Mouse (Mus musculus): ENCODE results near the gene Slc25a1. TPM values are rescaled to one million over a fixed set of nuclear protein-coding genes. Genes with fewer than 3 reads are reported as not detected.

The Slc25a1 gene
- polyA plus RNA-seq (2014; fragmentation: Illumina TruSeq; extraction: RNeasy Lipid Tissue Mini Kit (QIAGEN cat#74804); ENCODE audit: insufficient read depth, low read depth, low replicate concordance), result 56.6 TPM

DNA sequence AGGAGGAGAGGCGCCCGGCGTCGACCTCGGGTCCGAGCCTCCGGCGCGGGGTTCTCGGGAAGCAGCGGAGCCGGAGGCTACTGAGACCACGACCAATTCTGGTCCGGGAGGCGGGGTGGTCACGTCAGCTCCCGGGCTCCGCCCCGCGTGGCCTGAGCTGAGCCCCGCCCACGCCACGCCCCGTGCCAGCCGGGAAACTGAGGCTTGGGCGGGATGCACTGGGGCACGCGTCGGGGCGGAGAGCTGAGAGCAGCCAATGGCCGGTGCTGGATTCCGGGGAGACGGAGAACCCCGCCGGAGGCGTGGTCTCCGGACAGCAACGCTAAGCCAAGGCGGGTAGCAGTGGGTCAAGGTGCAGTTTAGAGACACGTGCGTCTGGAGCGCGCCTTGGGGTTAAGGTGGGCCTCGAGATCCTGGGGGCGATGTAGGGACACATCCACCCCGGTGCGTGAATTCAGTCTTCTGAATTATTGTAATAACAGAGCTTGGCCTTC, at the start of gene Slc25a1:
Gene Slc25a1, minus strand, starts transcription at position 133 of the 494 bp plus-strand sequence.

DNA sequence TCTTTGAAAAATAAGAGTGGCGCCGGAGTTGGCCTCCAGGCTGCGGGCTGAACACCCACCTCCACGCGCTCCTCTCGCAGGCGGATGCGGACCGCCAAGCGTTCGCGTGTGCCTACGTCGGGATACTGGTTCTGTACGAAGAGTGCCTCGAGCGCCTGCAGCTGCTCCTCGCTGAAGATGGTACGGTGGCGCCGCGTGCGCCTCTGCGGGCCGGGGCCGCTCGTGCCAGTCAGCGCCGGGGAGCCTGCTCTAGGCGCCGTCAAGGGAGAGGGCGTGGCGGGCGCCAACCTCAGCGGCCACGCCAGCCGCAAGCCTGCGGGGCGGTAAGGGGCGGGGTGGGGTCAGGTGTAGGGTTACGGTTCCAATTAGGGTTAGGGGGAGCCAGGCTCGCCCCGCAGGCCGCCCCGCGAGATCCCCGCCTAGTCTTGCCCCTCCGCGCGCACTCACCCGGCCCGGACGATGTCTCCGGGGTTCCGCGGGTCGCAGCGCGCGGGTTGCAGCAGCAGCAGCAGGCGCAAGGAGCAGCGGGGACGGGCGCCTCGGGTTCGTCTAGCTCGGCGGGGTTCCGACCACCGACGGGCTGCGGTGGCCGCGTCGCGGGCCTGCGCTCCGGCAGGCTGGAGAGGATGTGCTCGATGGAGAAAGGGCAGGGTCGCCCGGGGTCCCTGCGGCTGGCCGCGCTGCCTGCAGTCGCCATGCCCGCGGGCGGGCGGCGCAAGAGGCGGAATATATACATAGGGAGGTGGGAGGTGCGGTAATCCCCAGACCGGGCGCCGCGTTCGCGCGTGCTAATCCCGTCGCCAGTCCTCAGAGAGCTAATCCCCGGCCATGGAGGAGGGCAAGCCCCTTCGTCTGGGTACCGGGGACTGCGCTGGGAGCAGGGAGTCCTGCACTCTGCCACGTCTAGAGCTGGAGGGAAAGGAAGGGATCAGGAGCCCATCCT, 13.4 kb downstream of the Slc25a1 start, which contains the start of gene Gsc2:
Gene Gsc2, minus strand, starts transcription at position 753 of the 943 bp plus-strand sequence.

DNA sequence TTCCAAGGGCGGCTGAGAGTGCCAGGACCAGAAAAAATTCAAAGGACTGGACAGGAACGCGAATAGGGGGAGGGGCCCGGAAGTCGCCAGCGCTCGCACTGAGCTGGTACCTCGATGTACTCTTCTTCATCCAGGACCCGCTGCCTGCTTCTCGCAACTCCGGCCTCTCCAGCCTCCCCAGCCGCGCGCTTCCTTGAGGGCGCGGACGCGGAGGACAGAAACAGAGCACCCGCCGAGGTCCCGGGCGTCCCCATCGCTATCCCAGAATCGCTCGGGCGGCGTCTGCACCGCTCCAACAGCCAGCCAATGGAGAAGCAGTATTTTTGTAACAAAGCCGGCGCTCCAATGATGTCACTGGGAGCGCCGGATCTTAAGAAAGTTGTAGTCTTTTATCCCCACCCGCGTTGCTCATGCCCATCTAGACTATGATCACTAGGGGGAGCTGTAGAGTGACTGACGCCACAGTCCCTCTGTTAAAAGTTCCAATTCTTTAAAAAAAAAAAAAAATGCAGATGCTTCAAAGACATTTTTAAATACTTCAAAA, 16.9 kb downstream of the Slc25a1 start, which contains the start of gene Ess2:
Gene Ess2, minus strand, starts transcription at position 297 of the 544 bp plus-strand sequence.

DNA sequence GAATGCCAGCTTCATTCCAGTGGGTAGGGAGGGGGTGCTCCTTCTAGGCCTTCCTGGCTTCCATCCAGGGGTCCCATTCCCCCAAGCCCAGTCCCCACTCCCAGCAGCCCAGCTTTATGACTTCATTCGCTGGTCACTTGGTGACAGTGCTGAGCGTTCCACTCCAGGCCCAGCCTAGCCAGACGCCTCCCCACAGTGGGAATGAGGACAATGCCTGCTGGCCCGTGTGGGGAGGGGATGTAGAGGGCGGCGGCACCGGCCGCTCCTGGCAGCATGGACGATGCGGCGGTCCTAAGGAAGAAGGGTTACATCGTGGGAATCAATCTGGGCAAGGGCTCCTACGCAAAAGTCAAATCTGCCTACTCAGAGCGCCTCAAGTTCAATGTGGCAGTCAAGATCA, 29.6 kb downstream of the Slc25a1 start, which contains the start of the genes Dgcr2 and Tssk2:
Gene Dgcr2, minus strand, starts transcription at position 101 of the 400 bp plus-strand sequence.
Gene Tssk2, plus strand, starts transcription at position 176 of the 400 bp plus-strand sequence.

DNA sequence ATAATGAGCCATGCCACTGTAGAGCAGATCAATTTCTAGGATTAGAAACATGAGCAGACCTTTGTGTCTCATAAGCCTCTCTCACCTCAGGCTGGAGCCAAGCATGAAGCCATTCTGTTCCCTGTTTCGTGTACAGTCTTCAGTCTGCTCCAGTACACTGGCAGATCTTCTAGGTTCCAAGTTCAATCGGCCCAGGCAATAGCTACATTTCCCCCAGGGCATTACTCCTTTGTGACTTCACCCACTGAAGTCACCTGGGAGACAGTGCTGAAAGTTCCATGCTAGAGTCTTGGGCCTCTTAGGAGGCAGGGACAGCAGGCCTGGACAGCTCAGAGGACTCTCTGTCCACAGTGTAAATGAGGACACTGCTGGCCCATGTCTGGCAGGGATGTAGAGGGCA, 34.1 kb downstream of the Slc25a1 start, which contains the start of gene Tssk1:
Gene Tssk1, plus strand, starts transcription at position 301 of the 400 bp plus-strand sequence.

DNA sequence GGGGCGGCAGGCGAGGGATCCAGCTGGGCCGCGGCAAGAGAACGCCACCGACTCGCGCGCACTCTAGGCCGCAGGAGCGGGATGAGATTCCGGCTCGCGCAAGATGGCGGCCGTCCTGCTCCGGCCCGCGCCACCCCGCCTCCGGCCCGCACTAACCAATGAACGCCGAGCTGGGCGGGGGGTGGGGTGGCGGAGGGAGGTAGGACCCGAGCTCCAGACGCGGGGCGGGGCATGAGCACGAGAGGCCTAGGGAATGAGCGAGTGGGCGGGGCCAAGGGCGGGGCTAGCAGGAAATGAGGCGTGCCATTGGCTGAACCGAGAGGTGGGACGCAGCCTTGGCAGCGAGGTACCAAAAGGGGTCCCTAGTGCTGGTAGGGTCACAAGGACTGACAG, 36.5 kb downstream of the Slc25a1 start, which contains the start of gene Gm20518:
Gene Gm20518, minus strand, starts transcription at position 105 of the 393 bp plus-strand sequence.

Other genes starting within 250 kb of the Slc25a1 start
- gene Med15, start 195.3 kb downstream of the Slc25a1 start, polyA plus RNA-seq (2014; fragmentation: Illumina TruSeq; extraction: RNeasy Lipid Tissue Mini Kit (QIAGEN cat#74804); ENCODE audit: insufficient read depth, low read depth, low replicate concordance), result 16.6 TPM
- 18.9 TPM for gene Klhl22, start 168.6 kb downstream of the Slc25a1 start, polyA plus RNA-seq (2014; fragmentation: Illumina TruSeq; extraction: RNeasy Lipid Tissue Mini Kit (QIAGEN cat#74804); ENCODE audit: insufficient read depth, low read depth, low replicate concordance)
- 31.5 TPM for gene Scarf2, start 130.9 kb downstream of the Slc25a1 start, polyA plus RNA-seq (2014; fragmentation: Illumina TruSeq; extraction: RNeasy Lipid Tissue Mini Kit (QIAGEN cat#74804); ENCODE audit: insufficient read depth, low read depth, low replicate concordance)
- not detected for gene B830017H08Rik, start 95.1 kb downstream of the Slc25a1 start, polyA plus RNA-seq (2014; fragmentation: Illumina TruSeq; extraction: RNeasy Lipid Tissue Mini Kit (QIAGEN cat#74804); ENCODE audit: insufficient read depth, low read depth, low replicate concordance)
- gene Car15, start 89.9 kb downstream of the Slc25a1 start, polyA plus RNA-seq (2014; fragmentation: Illumina TruSeq; extraction: RNeasy Lipid Tissue Mini Kit (QIAGEN cat#74804); ENCODE audit: insufficient read depth, low read depth, low replicate concordance), result 3.9 TPM
- 0.10 TPM for gene Gm20518, start 36.5 kb downstream of the Slc25a1 start, polyA plus RNA-seq (2014; fragmentation: Illumina TruSeq; extraction: RNeasy Lipid Tissue Mini Kit (QIAGEN cat#74804); ENCODE audit: insufficient read depth, low read depth, low replicate concordance)
- gene Tssk1, start 34.0 kb downstream of the Slc25a1 start, polyA plus RNA-seq (2014; fragmentation: Illumina TruSeq; extraction: RNeasy Lipid Tissue Mini Kit (QIAGEN cat#74804); ENCODE audit: insufficient read depth, low read depth, low replicate concordance), result 0.06 TPM
- 26.6 TPM for gene Dgcr2, start 29.7 kb downstream of the Slc25a1 start, polyA plus RNA-seq (2014; fragmentation: Illumina TruSeq; extraction: RNeasy Lipid Tissue Mini Kit (QIAGEN cat#74804); ENCODE audit: insufficient read depth, low read depth, low replicate concordance)
- gene Tssk2, start 29.6 kb downstream of the Slc25a1 start, polyA plus RNA-seq (2014; fragmentation: Illumina TruSeq; extraction: RNeasy Lipid Tissue Mini Kit (QIAGEN cat#74804); ENCODE audit: insufficient read depth, low read depth, low replicate concordance), result not detected
- gene Ess2, start 16.9 kb downstream of the Slc25a1 start, polyA plus RNA-seq (2014; fragmentation: Illumina TruSeq; extraction: RNeasy Lipid Tissue Mini Kit (QIAGEN cat#74804); ENCODE audit: insufficient read depth, low read depth, low replicate concordance), result 10.9 TPM
- not detected for gene Gsc2, start 13.2 kb downstream of the Slc25a1 start, polyA plus RNA-seq (2014; fragmentation: Illumina TruSeq; extraction: RNeasy Lipid Tissue Mini Kit (QIAGEN cat#74804); ENCODE audit: insufficient read depth, low read depth, low replicate concordance)
- not detected for gene Vpreb2, start 52.2 kb upstream of the Slc25a1 start, polyA plus RNA-seq (2014; fragmentation: Illumina TruSeq; extraction: RNeasy Lipid Tissue Mini Kit (QIAGEN cat#74804); ENCODE audit: insufficient read depth, low read depth, low replicate concordance)
- 61.9 TPM for gene Dgcr6, start 124.6 kb upstream of the Slc25a1 start, polyA plus RNA-seq (2014; fragmentation: Illumina TruSeq; extraction: RNeasy Lipid Tissue Mini Kit (QIAGEN cat#74804); ENCODE audit: insufficient read depth, low read depth, low replicate concordance)
- gene Prodh, start 162.0 kb upstream of the Slc25a1 start, polyA plus RNA-seq (2014; fragmentation: Illumina TruSeq; extraction: RNeasy Lipid Tissue Mini Kit (QIAGEN cat#74804); ENCODE audit: insufficient read depth, low read depth, low replicate concordance), result 12.3 TPM
- 0.23 TPM for gene Rtn4r, start 199.4 kb upstream of the Slc25a1 start, polyA plus RNA-seq (2014; fragmentation: Illumina TruSeq; extraction: RNeasy Lipid Tissue Mini Kit (QIAGEN cat#74804); ENCODE audit: insufficient read depth, low read depth, low replicate concordance)